Mouse (Mus musculus): Measurements from ENCODE around the gene Oog1.
"Not testable (repeated sequence)": the region's sequence is repeated elsewhere in the genome, so short reads cannot be mapped to it uniquely, and the experiment has no call there.

The Oog1 gene

GRCm38 (mm10) chr12:87602388-87602787 lies at the start of gene Oog1:
Gene Oog1, plus strand, starts transcription at chr12:87602688.
- not testable (repeated sequence) for DNase-seq (ENCODE audit: low read depth, low spot score)

- peak; percentile 0 for DNase-seq (ENCODE audit: low read depth, low spot score)
These were observed 1.1 kb upstream of the Oog1 start for GRCm38 (mm10) chr12:87601388-87601787.

GRCm38 (mm10) chr12:87618569-87618968 lies 16.1 kb downstream of the Oog1 start, which contains the start of gene Gm4027:
Gene Gm4027, plus strand, starts transcription at chr12:87618869.
- DNase-seq (ENCODE audit: low read depth, low spot score), result not testable (repeated sequence)

- DNase-seq (ENCODE audit: low read depth, low spot score), result not testable (repeated sequence)
These were observed 42.0 kb downstream of the Oog1 start, which contains the start of gene Gm16381 for GRCm38 (mm10) chr12:87644520-87644919. Gene Gm16381, minus strand, starts transcription at chr12:87644620.

GRCm38 (mm10) chr12:87652916-87653703 lies 50.6 kb downstream of the Oog1 start:
- not testable (repeated sequence) for DNase-seq (ENCODE audit: low read depth, low spot score)

Measured in embryo, embryonic 11.5 days (tissue).